Mouse (Mus musculus): ENCODE results near the gene Gm4791. TPM values are rescaled to one million over a fixed set of nuclear protein-coding genes. Genes with fewer than 3 reads are reported as not detected.

The Gm4791 gene
- polyA plus RNA-seq (2016; fragmentation: Nextera tagmentation; extraction: Ambion mirVana) = 0.37 TPM in 1 of 2 replicates, not detected in the other

GRCm38 (mm10) chr9:46998338-46998791 is at the start of gene Gm4791:
Gene Gm4791, plus strand, starts transcription at chr9:46998741.
- Histone ChIP-seq H3K36me3 (no peaks in the 10 kb centered on the region), H3K27me3 (no peaks in the 10 kb centered on the region), H3K4me1 (no peaks in the 10 kb centered on the region), H3K9ac (no peak within 1 kb of the TSS), H3K9me3 (no peaks in the 10 kb centered on the region), H3K4me2 (replicated peaks) (no peak within 1 kb of the TSS), H3K4me3 (no peak within 1 kb of the TSS), H3K27ac (no peak within 1 kb of the TSS; the same call in 1 of the 2 replicates)
- ATAC-seq (ENCODE audit: insufficient number of reproducible peaks, insufficient read depth, low FRiP score, low TSS enrichment) = peak; percentile 72; the same call in 1 of the 2 replicates
- 18% methylated on average over 5 of the region's 5 CpGs for WGBS

GRCm38 (mm10) chr9:46956286-46956685 is 42.3 kb upstream of the Gm4791 start:
- Histone ChIP-seq H3K27me3 (no peaks in the 10 kb centered on the region), H3K9ac (no peak overlapping the region), H3K4me3 (no peak overlapping the region), H3K4me1 (peaks cover 11% of the 10 kb centered on the region), H3K9me3 (no peaks in the 10 kb centered on the region), H3K4me2 (replicated peaks) (no peak overlapping the region), H3K36me3 (no peaks in the 10 kb centered on the region), H3K27ac (no peak overlapping the region)
- no peak for ATAC-seq (ENCODE audit: insufficient number of reproducible peaks, insufficient read depth, low FRiP score, low TSS enrichment)
- WGBS = 87% methylated on average over 6 of the region's 6 CpGs

- ATAC-seq (ENCODE audit: insufficient number of reproducible peaks, insufficient read depth, low FRiP score, low TSS enrichment) = no peak
Measured at GRCm38 (mm10) chr9:46957420-46957950, 41.1 kb upstream of the Gm4791 start.

GRCm38 (mm10) chr9:46966028-46966427 is 32.5 kb upstream of the Gm4791 start:
- no peaks in the 10 kb centered on the region for H3K9me3 ChIP-seq
- H3K27ac ChIP-seq = no peak overlapping the region
- ATAC-seq (ENCODE audit: insufficient number of reproducible peaks, insufficient read depth, low FRiP score, low TSS enrichment) = no peak
- H3K4me3 ChIP-seq = no peak overlapping the region
- peaks cover 9% of the 10 kb centered on the region; the same call in 1 of the 2 replicates for H3K4me1 ChIP-seq
- no peaks in the 10 kb centered on the region for H3K36me3 ChIP-seq
- WGBS = 74% methylated on average over 5 of the region's 5 CpGs
- H3K9ac ChIP-seq = no peak overlapping the region
- H3K27me3 ChIP-seq = no peaks in the 10 kb centered on the region
- H3K4me2 ChIP-seq (replicated peaks) = no peak overlapping the region

More at GRCm38 (mm10) chr9:46957420-46957950, 41.1 kb upstream of the Gm4791 start:
- 67% methylated on average over 8 of the region's 8 CpGs for WGBS
- Histone ChIP-seq H3K9me3 (no peaks in the 10 kb centered on the region), H3K36me3 (no peaks in the 10 kb centered on the region), H3K27me3 (no peaks in the 10 kb centered on the region), H3K4me2 (replicated peaks) (no peak overlapping the region; the same call in 1 of the 2 replicates), H3K9ac (no peak overlapping the region), H3K4me3 (no peak overlapping the region), H3K27ac (peak overlapping the region; percentile 41; the same call in 1 of the 2 replicates), H3K4me1 (peaks cover 11% of the 10 kb centered on the region)

- WGBS = 38% methylated on average over 6 of the region's 6 CpGs
- H3K27ac ChIP-seq = no peak overlapping the region
Measured at GRCm38 (mm10) chr9:46968970-46969369, 29.6 kb upstream of the Gm4791 start.

GRCm38 (mm10) chr9:46969406-46969805 is 29.1 kb upstream of the Gm4791 start:
- peaks cover 9% of the 10 kb centered on the region; the same call in 1 of the 2 replicates for H3K4me1 ChIP-seq
- no peaks in the 10 kb centered on the region for H3K9me3 ChIP-seq
- no peak overlapping the region for H3K9ac ChIP-seq
- 57% methylated on average over 6 of the region's 6 CpGs for WGBS
- H3K4me3 ChIP-seq = no peak overlapping the region
- H3K27ac ChIP-seq = no peak overlapping the region
- no peak overlapping the region for H3K4me2 ChIP-seq (replicated peaks)
- ATAC-seq (ENCODE audit: insufficient number of reproducible peaks, insufficient read depth, low FRiP score, low TSS enrichment) = no peak
- no peaks in the 10 kb centered on the region for H3K36me3 ChIP-seq
- no peaks in the 10 kb centered on the region for H3K27me3 ChIP-seq

More at GRCm38 (mm10) chr9:46968970-46969369, 29.6 kb upstream of the Gm4791 start:
- Histone ChIP-seq H3K9ac (no peak overlapping the region), H3K4me3 (no peak overlapping the region), H3K9me3 (no peaks in the 10 kb centered on the region), H3K4me2 (replicated peaks) (no peak overlapping the region), H3K27me3 (no peaks in the 10 kb centered on the region), H3K4me1 (peaks cover 9% of the 10 kb centered on the region; the same call in 1 of the 2 replicates), H3K36me3 (no peaks in the 10 kb centered on the region)
- ATAC-seq (ENCODE audit: insufficient number of reproducible peaks, insufficient read depth, low FRiP score, low TSS enrichment) = no peak

GRCm38 (mm10) chr9:46978806-46979205 is 19.7 kb upstream of the Gm4791 start:
- ATAC-seq (ENCODE audit: insufficient number of reproducible peaks, insufficient read depth, low FRiP score, low TSS enrichment) = no peak
- H3K9me3 ChIP-seq = no peaks in the 10 kb centered on the region
- H3K9ac ChIP-seq = no peak overlapping the region
- no peaks in the 10 kb centered on the region for H3K36me3 ChIP-seq
- H3K4me1 ChIP-seq = no peaks in the 10 kb centered on the region
- H3K4me2 ChIP-seq (replicated peaks) = no peak overlapping the region
- 62% methylated on average over 11 of the region's 11 CpGs for WGBS
- no peaks in the 10 kb centered on the region for H3K27me3 ChIP-seq
- H3K27ac ChIP-seq = no peak overlapping the region
- no peak overlapping the region for H3K4me3 ChIP-seq

GRCm38 (mm10) chr9:46980111-46980510 is 18.4 kb upstream of the Gm4791 start:
- no peak overlapping the region for H3K4me2 ChIP-seq (replicated peaks)
- WGBS = 14% methylated on average over 2 of the region's 2 CpGs
- H3K4me1 ChIP-seq = no peaks in the 10 kb centered on the region
- ATAC-seq (ENCODE audit: insufficient number of reproducible peaks, insufficient read depth, low FRiP score, low TSS enrichment) = no peak
- no peaks in the 10 kb centered on the region for H3K36me3 ChIP-seq
- no peaks in the 10 kb centered on the region for H3K27me3 ChIP-seq
- H3K27ac ChIP-seq = no peak overlapping the region
- no peak overlapping the region for H3K9ac ChIP-seq
- no peaks in the 10 kb centered on the region for H3K9me3 ChIP-seq
- no peak overlapping the region for H3K4me3 ChIP-seq

- Histone ChIP-seq H3K9me3 (no peaks in the 10 kb centered on the region), H3K4me3 (no peak overlapping the region), H3K36me3 (no peaks in the 10 kb centered on the region), H3K27me3 (no peaks in the 10 kb centered on the region), H3K4me2 (replicated peaks) (no peak overlapping the region), H3K27ac (no peak overlapping the region), H3K4me1 (no peaks in the 10 kb centered on the region), H3K9ac (no peak overlapping the region)
- 57% methylated on average over 2 of the region's 2 CpGs for WGBS
- ATAC-seq (ENCODE audit: insufficient number of reproducible peaks, insufficient read depth, low FRiP score, low TSS enrichment) = no peak
Measured at GRCm38 (mm10) chr9:46983471-46983870, 15.1 kb upstream of the Gm4791 start.

- Histone ChIP-seq H3K27me3 (no peaks in the 10 kb centered on the region), H3K4me3 (no peak overlapping the region), H3K9ac (no peak overlapping the region), H3K4me2 (replicated peaks) (no peak overlapping the region), H3K9me3 (no peaks in the 10 kb centered on the region), H3K36me3 (no peaks in the 10 kb centered on the region), H3K4me1 (no peaks in the 10 kb centered on the region), H3K27ac (no peak overlapping the region)
- no peak for ATAC-seq (ENCODE audit: insufficient number of reproducible peaks, insufficient read depth, low FRiP score, low TSS enrichment)
- 90% methylated on average over 6 of the region's 6 CpGs for WGBS
Measured at GRCm38 (mm10) chr9:47041569-47041968, 43.0 kb downstream of the Gm4791 start.

All from embryonic facial prominence, embryonic 12.5 days (tissue).